Mouse (Mus musculus): ENCODE results near the gene Gin1. TPM values are rescaled to one million over a fixed set of nuclear protein-coding genes. Genes with fewer than 3 reads are reported as not detected.
A peak's percentile ranks its signal among the peaks of the same experiment; 100 is the strongest.

Gin1 gene
- polyA plus RNA-seq, 1 experiment from 2014 or later: 13.9 TPM

DNA sequence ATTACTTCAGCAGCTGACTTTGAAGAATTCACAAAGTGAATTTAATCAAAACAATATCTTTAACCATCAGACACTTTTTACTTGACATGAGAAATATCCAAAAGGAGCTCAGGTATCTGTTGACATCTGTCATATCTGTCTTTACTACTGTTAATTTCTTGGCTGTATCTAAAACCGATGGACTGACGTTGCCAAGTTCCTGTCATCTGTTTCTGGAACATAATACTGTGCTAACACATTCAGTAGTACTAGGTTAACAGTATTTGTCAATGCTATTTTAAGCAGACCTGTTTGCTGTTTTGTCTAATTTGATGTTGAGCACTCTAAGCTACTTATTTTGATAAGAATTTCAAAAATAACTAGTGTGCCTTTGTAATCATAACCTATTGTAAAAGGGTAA lies 18.5 kb downstream of the Gin1 start:
- WGBS: 90% methylated on average over 2 of the region's 2 CpGs
- Histone ChIP-seq H3K27ac (replicated peaks; ENCODE audit: low read depth, low read length) (no peak overlapping the region), H3K27me3 (ENCODE audit: control insufficient read depth, insufficient read depth, low read length) (no peaks in the 10 kb centered on the region), H3K9me3 (replicated peaks; ENCODE audit: control insufficient read depth, low read length) (no peaks in the 10 kb centered on the region), H3K4me2 (ENCODE audit: low read depth, low read length) (no peak overlapping the region), H3K36me3 (replicated peaks; ENCODE audit: control insufficient read depth, insufficient read depth, low read depth, low read length) (no peaks in the 10 kb centered on the region), H3K4me1 (ENCODE audit: control insufficient read depth, insufficient read depth, low read length) (no peaks in the 10 kb centered on the region), H3K9ac (replicated peaks; ENCODE audit: low read length) (no peak overlapping the region), H3K4me3 (ENCODE audit: low read depth, low read length) (no peak overlapping the region)
- DNase-seq (ENCODE audit: low spot score) (no peak), ATAC-seq (replicated peaks; ENCODE audit: insufficient number of reproducible peaks, low FRiP score, low TSS enrichment, low read depth) (no peak)

- ATAC-seq (replicated peaks; ENCODE audit: insufficient number of reproducible peaks, low FRiP score, low TSS enrichment, low read depth): no peak
- WGBS: 84% methylated on average over 3 of the region's 3 CpGs
These were observed 24.1 kb downstream of the Gin1 start for GRCm38 (mm10) chr1:97794110-97794509.

GRCm38 (mm10) chr1:97795936-97796335 lies 26.0 kb downstream of the Gin1 start:
- H3K4me2 ChIP-seq (ENCODE audit: low read depth, low read length): no peak overlapping the region
- H3K9me3 ChIP-seq (replicated peaks; ENCODE audit: control insufficient read depth, low read length): no peaks in the 10 kb centered on the region
- no peak overlapping the region for H3K9ac ChIP-seq (replicated peaks; ENCODE audit: low read length)
- H3K4me1 ChIP-seq (ENCODE audit: control insufficient read depth, insufficient read depth, low read length): no peaks in the 10 kb centered on the region
- 89% methylated on average over 9 of the region's 9 CpGs for WGBS
- no peaks in the 10 kb centered on the region for H3K27me3 ChIP-seq (ENCODE audit: control insufficient read depth, insufficient read depth, low read length)
- H3K36me3 ChIP-seq (replicated peaks; ENCODE audit: control insufficient read depth, insufficient read depth, low read depth, low read length): no peaks in the 10 kb centered on the region
- DNase-seq (ENCODE audit: low spot score) (no peak), ATAC-seq (replicated peaks; ENCODE audit: insufficient number of reproducible peaks, low FRiP score, low TSS enrichment, low read depth) (no peak)
- H3K4me3 ChIP-seq (ENCODE audit: low read depth, low read length): no peak overlapping the region
- no peak overlapping the region for H3K27ac ChIP-seq (replicated peaks; ENCODE audit: low read depth, low read length)

More at GRCm38 (mm10) chr1:97794110-97794509, 24.1 kb downstream of the Gin1 start:
- Histone ChIP-seq H3K36me3 (replicated peaks; ENCODE audit: control insufficient read depth, insufficient read depth, low read depth, low read length) (no peaks in the 10 kb centered on the region), H3K4me3 (ENCODE audit: low read depth, low read length) (no peak overlapping the region), H3K4me1 (ENCODE audit: control insufficient read depth, insufficient read depth, low read length) (no peaks in the 10 kb centered on the region), H3K27me3 (ENCODE audit: control insufficient read depth, insufficient read depth, low read length) (no peaks in the 10 kb centered on the region), H3K9me3 (replicated peaks; ENCODE audit: control insufficient read depth, low read length) (no peaks in the 10 kb centered on the region), H3K9ac (replicated peaks; ENCODE audit: low read length) (no peak overlapping the region), H3K4me2 (ENCODE audit: low read depth, low read length) (no peak overlapping the region), H3K27ac (replicated peaks; ENCODE audit: low read depth, low read length) (no peak overlapping the region)
- no peak for DNase-seq (ENCODE audit: low spot score)

- H3K27me3 ChIP-seq (ENCODE audit: control insufficient read depth, insufficient read depth, low read length): no peaks in the 10 kb centered on the region
These were observed 32.4 kb downstream of the Gin1 start for GRCm38 (mm10) chr1:97802207-97802902.

DNA sequence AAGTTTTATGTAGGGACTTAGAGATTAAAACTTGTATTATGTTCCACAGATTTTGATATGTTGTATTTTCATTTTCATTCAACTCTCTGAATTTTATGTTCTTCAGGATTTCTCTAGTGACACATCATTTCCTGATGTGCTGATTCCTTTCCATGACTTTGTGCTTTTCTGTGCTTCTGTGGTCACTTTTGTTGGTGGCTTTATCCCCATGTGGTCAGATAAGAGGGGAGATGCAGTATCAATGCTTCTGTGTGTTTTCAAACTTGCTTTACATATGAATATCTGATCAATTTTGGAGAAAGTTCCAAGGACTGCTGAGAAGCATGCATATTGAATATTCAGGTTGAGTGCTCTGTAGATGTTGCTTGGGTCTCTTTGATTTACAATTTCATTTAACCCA lies 34.5 kb downstream of the Gin1 start:
- H3K9me3 ChIP-seq (replicated peaks; ENCODE audit: control insufficient read depth, low read length): no peaks in the 10 kb centered on the region
- H3K4me1 ChIP-seq (ENCODE audit: control insufficient read depth, insufficient read depth, low read length): no peaks in the 10 kb centered on the region
- H3K4me3 ChIP-seq (ENCODE audit: low read depth, low read length): no peak overlapping the region
- no peak overlapping the region for H3K9ac ChIP-seq (replicated peaks; ENCODE audit: low read length)
- ATAC-seq (replicated peaks; ENCODE audit: insufficient number of reproducible peaks, low FRiP score, low TSS enrichment, low read depth) (no peak), DNase-seq (ENCODE audit: low spot score) (no peak)
- H3K4me2 ChIP-seq (ENCODE audit: low read depth, low read length): no peak overlapping the region
- no peak overlapping the region for H3K27ac ChIP-seq (replicated peaks; ENCODE audit: low read depth, low read length)
- H3K27me3 ChIP-seq (ENCODE audit: control insufficient read depth, insufficient read depth, low read length): no peaks in the 10 kb centered on the region
- no peaks in the 10 kb centered on the region for H3K36me3 ChIP-seq (replicated peaks; ENCODE audit: control insufficient read depth, insufficient read depth, low read depth, low read length)

More at GRCm38 (mm10) chr1:97802207-97802902, 32.4 kb downstream of the Gin1 start:
- no peaks in the 10 kb centered on the region for H3K4me1 ChIP-seq (ENCODE audit: control insufficient read depth, insufficient read depth, low read length)
- DNase-seq (ENCODE audit: low spot score) (peak; percentile 51), ATAC-seq (replicated peaks; ENCODE audit: insufficient number of reproducible peaks, low FRiP score, low TSS enrichment, low read depth) (no peak)
- H3K9me3 ChIP-seq (replicated peaks; ENCODE audit: control insufficient read depth, low read length): no peaks in the 10 kb centered on the region
- H3K9ac ChIP-seq (replicated peaks; ENCODE audit: low read length): no peak overlapping the region
- H3K4me2 ChIP-seq (ENCODE audit: low read depth, low read length): no peak overlapping the region
- WGBS: 55% methylated on average over 4 of the region's 4 CpGs
- H3K4me3 ChIP-seq (ENCODE audit: low read depth, low read length): no peak overlapping the region
- no peaks in the 10 kb centered on the region for H3K36me3 ChIP-seq (replicated peaks; ENCODE audit: control insufficient read depth, insufficient read depth, low read depth, low read length)
- H3K27ac ChIP-seq (replicated peaks; ENCODE audit: low read depth, low read length): no peak overlapping the region

GRCm38 (mm10) chr1:97809255-97809912 lies 39.4 kb downstream of the Gin1 start:
- Histone ChIP-seq H3K9ac (replicated peaks; ENCODE audit: low read length) (no peak overlapping the region), H3K36me3 (replicated peaks; ENCODE audit: control insufficient read depth, insufficient read depth, low read depth, low read length) (no peaks in the 10 kb centered on the region), H3K27ac (replicated peaks; ENCODE audit: low read depth, low read length) (no peak overlapping the region), H3K4me2 (ENCODE audit: low read depth, low read length) (no peak overlapping the region), H3K4me1 (ENCODE audit: control insufficient read depth, insufficient read depth, low read length) (no peaks in the 10 kb centered on the region), H3K27me3 (ENCODE audit: control insufficient read depth, insufficient read depth, low read length) (no peaks in the 10 kb centered on the region), H3K4me3 (ENCODE audit: low read depth, low read length) (no peak overlapping the region), H3K9me3 (replicated peaks; ENCODE audit: control insufficient read depth, low read length) (no peaks in the 10 kb centered on the region)
- peak; percentile 44 for DNase-seq (ENCODE audit: low spot score)
- 52% methylated on average over 2 of the region's 2 CpGs for WGBS
- ATAC-seq (replicated peaks; ENCODE audit: insufficient number of reproducible peaks, low FRiP score, low TSS enrichment, low read depth): no peak

DNA sequence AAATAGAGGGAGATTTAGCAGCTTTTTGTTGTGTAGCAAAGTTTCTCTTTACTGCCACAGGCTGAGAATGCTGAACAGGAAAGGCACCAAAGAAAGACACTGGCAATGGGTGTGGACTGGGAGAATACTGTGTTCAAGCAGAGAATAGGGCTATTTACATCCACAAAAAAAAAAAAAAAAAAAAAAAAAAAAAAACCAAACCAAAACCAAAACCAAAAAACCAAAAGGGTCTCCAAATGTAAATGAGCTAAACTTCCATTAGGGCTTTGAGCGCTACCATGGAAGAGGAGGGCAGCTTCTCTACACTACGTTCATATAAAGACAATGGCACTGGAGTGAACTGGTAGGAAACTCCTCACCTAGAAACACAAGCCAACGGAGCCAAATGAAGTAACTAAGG lies 51.3 kb downstream of the Gin1 start:
- Histone ChIP-seq H3K27ac (replicated peaks; ENCODE audit: low read depth, low read length) (no peak overlapping the region), H3K9ac (replicated peaks; ENCODE audit: low read length) (no peak overlapping the region), H3K9me3 (replicated peaks; ENCODE audit: control insufficient read depth, low read length) (no peaks in the 10 kb centered on the region; the same call in 1 of the 2 replicates), H3K36me3 (replicated peaks; ENCODE audit: control insufficient read depth, insufficient read depth, low read depth, low read length) (no peaks in the 10 kb centered on the region), H3K4me1 (ENCODE audit: control insufficient read depth, insufficient read depth, low read length) (no peaks in the 10 kb centered on the region), H3K4me2 (ENCODE audit: low read depth, low read length) (no peak overlapping the region), H3K4me3 (ENCODE audit: low read depth, low read length) (no peak overlapping the region), H3K27me3 (ENCODE audit: control insufficient read depth, insufficient read depth, low read length) (no peaks in the 10 kb centered on the region)
- no peak for ATAC-seq (replicated peaks; ENCODE audit: insufficient number of reproducible peaks, low FRiP score, low TSS enrichment, low read depth)
- 86% methylated on average over 3 of the region's 3 CpGs for WGBS
- DNase-seq (ENCODE audit: low spot score): no peak

GRCm38 (mm10) chr1:97822203-97822602 lies 52.2 kb downstream of the Gin1 start:
- Histone ChIP-seq H3K27me3 (ENCODE audit: control insufficient read depth, insufficient read depth, low read length) (no peaks in the 10 kb centered on the region), H3K27ac (replicated peaks; ENCODE audit: low read depth, low read length) (no peak overlapping the region), H3K9me3 (replicated peaks; ENCODE audit: control insufficient read depth, low read length) (no peaks in the 10 kb centered on the region; the same call in 1 of the 2 replicates), H3K4me3 (ENCODE audit: low read depth, low read length) (no peak overlapping the region), H3K9ac (replicated peaks; ENCODE audit: low read length) (no peak overlapping the region), H3K4me1 (ENCODE audit: control insufficient read depth, insufficient read depth, low read length) (no peaks in the 10 kb centered on the region), H3K4me2 (ENCODE audit: low read depth, low read length) (no peak overlapping the region), H3K36me3 (replicated peaks; ENCODE audit: control insufficient read depth, insufficient read depth, low read depth, low read length) (no peaks in the 10 kb centered on the region)
- WGBS: 70% methylated on average over 5 of the region's 5 CpGs
- DNase-seq (ENCODE audit: low spot score) (no peak), ATAC-seq (replicated peaks; ENCODE audit: insufficient number of reproducible peaks, low FRiP score, low TSS enrichment, low read depth) (no peak)

All from embryonic facial prominence, embryonic 11.5 days (tissue).